Mouse (Mus musculus): ENCODE data around the gene Acad12. TPM values are rescaled to one million over a fixed set of nuclear protein-coding genes. Genes with fewer than 3 reads are reported as not detected.
A peak's percentile ranks its signal among the peaks of the same experiment; 100 is the strongest.
"Not testable (repeated sequence)": the region's sequence is repeated elsewhere in the genome, so short reads cannot be mapped to it uniquely, and the experiment has no call there.

Acad12 gene
- polyA plus RNA-seq, 1 experiment from 2014 or later = 2.5 TPM

GRCm38 (mm10) chr5:121632804-121633203, 14.1 kb upstream of the Acad12 start:
- no peak overlapping the region for H3K4me2 ChIP-seq (ENCODE audit: low read depth, severe bottlenecking)
- WGBS = 47% methylated on average over 3 of the region's 3 CpGs
- no peak overlapping the region for H3K9ac ChIP-seq (ENCODE audit: low read length)
- no peaks in the 10 kb centered on the region for H3K27me3 ChIP-seq (ENCODE audit: control insufficient read depth, insufficient read depth, low read length)
- H3K27ac ChIP-seq (replicated peaks; ENCODE audit: low read depth, low read length) = no peak overlapping the region
- DNase-seq (ENCODE audit: low spot score) = no peak
- H3K4me1 ChIP-seq (ENCODE audit: control insufficient read depth, insufficient read depth, low read length) = no peaks in the 10 kb centered on the region
- no peaks in the 10 kb centered on the region for H3K9me3 ChIP-seq (ENCODE audit: control insufficient read depth, low read length)
- H3K4me3 ChIP-seq (ENCODE audit: low read depth, low read length) = no peak overlapping the region
- H3K36me3 ChIP-seq (ENCODE audit: control insufficient read depth, insufficient read depth, low read length) = no peaks in the 10 kb centered on the region
- no peak for ATAC-seq (ENCODE audit: insufficient number of reproducible peaks, low FRiP score, low TSS enrichment, low read depth)

DNA sequence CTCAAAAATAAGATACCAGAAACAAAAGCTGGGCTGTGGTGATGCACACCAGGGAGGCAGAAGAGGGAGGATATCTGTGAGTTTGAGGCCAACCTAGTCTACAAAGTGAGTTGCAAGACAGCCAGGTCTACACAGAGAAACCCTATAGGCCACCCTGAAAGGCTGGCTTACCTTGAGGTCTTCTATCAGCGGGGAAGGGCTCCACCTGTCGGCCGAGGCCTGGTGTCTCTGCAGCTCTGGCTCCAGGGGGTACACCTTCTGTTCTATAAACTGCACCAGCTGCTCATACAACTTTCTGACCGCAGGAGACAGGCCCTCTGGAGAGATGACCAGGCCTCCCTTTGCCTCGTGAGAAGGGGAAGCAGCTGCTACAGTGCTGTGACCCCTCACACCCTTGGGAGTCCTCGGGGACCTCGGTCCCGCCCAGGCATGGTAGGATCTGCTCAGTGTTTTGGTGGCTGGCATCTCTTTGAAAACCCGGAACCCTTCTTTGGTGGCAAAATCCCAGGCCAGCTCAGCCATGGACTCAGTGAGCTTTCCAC, 12.4 kb upstream of the Acad12 start:
- DNase-seq (ENCODE audit: low spot score); H3K4me2 ChIP-seq (ENCODE audit: low read depth, severe bottlenecking); H3K36me3 ChIP-seq (ENCODE audit: control insufficient read depth, insufficient read depth, low read length); H3K27ac ChIP-seq (replicated peaks; ENCODE audit: low read depth, low read length); H3K9ac ChIP-seq (ENCODE audit: low read length); H3K4me3 ChIP-seq (ENCODE audit: low read depth, low read length); H3K27me3 ChIP-seq (ENCODE audit: control insufficient read depth, insufficient read depth, low read length); ATAC-seq (ENCODE audit: insufficient number of reproducible peaks, low FRiP score, low TSS enrichment, low read depth); H3K4me1 ChIP-seq (ENCODE audit: control insufficient read depth, insufficient read depth, low read length); H3K9me3 ChIP-seq (ENCODE audit: control insufficient read depth, low read length): not testable (repeated sequence)
- WGBS = 63% methylated on average over 9 of the region's 9 CpGs

- no peaks in the 10 kb centered on the region for H3K9me3 ChIP-seq (ENCODE audit: control insufficient read depth, low read length)
- DNase-seq (ENCODE audit: low spot score) (peak; percentile 80), ATAC-seq (ENCODE audit: insufficient number of reproducible peaks, low FRiP score, low TSS enrichment, low read depth) (no peak)
- H3K27ac ChIP-seq (replicated peaks; ENCODE audit: low read depth, low read length) = no peak overlapping the region
- H3K4me2 ChIP-seq (ENCODE audit: low read depth, severe bottlenecking) = no peak overlapping the region
- no peak overlapping the region for H3K9ac ChIP-seq (ENCODE audit: low read length)
- H3K36me3 ChIP-seq (ENCODE audit: control insufficient read depth, insufficient read depth, low read length) = no peaks in the 10 kb centered on the region
- 0% methylated on average over 1 of the region's 1 CpGs for WGBS
- no peak overlapping the region for H3K4me3 ChIP-seq (ENCODE audit: low read depth, low read length)
- H3K4me1 ChIP-seq (ENCODE audit: control insufficient read depth, insufficient read depth, low read length) = no peaks in the 10 kb centered on the region
- H3K27me3 ChIP-seq (ENCODE audit: control insufficient read depth, insufficient read depth, low read length) = no peaks in the 10 kb centered on the region
Measured at GRCm38 (mm10) chr5:121627871-121628270, 9.1 kb upstream of the Acad12 start.

- WGBS = 89% methylated on average over 3 of the region's 3 CpGs
- DNase-seq (ENCODE audit: low spot score) = no peak
- H3K4me2 ChIP-seq (ENCODE audit: low read depth, severe bottlenecking) = no peak overlapping the region
Measured at GRCm38 (mm10) chr5:121623241-121623640, 4.5 kb upstream of the Acad12 start.

DNA sequence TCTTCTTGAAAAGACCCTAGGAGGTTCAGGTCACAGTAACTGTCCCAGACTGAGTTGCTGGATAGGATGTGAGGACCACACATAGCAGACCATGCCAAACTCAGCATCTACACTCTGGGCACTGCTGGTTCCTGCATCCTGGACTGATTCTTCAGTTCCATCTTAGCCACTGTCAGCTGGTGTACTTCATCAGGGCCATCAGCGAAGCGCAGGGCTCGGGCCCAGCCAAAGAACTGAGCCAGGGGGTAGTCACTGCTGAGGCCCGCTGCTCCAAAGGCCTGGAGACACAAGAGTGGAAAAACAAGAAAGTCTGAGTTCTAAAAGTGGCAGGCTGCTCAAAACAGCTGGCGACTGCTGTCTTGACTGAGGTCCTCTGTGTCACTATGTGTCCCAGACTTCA, 2.4 kb upstream of the Acad12 start:
- H3K4me1 ChIP-seq (ENCODE audit: control insufficient read depth, insufficient read depth, low read length) = peaks cover 5% of the 10 kb centered on the region
- WGBS = 98% methylated on average over 5 of the region's 5 CpGs
- H3K9ac ChIP-seq (ENCODE audit: low read length) = no peak overlapping the region
- no peak overlapping the region for H3K4me2 ChIP-seq (ENCODE audit: low read depth, severe bottlenecking)
- DNase-seq (ENCODE audit: low spot score) (no peak), ATAC-seq (ENCODE audit: insufficient number of reproducible peaks, low FRiP score, low TSS enrichment, low read depth) (no peak)
- H3K27me3 ChIP-seq (ENCODE audit: control insufficient read depth, insufficient read depth, low read length) = no peaks in the 10 kb centered on the region
- H3K36me3 ChIP-seq (ENCODE audit: control insufficient read depth, insufficient read depth, low read length) = no peaks in the 10 kb centered on the region; the same call in 1 of the 2 replicates
- H3K27ac ChIP-seq (replicated peaks; ENCODE audit: low read depth, low read length) = no peak overlapping the region
- H3K9me3 ChIP-seq (ENCODE audit: control insufficient read depth, low read length) = no peaks in the 10 kb centered on the region
- no peak overlapping the region for H3K4me3 ChIP-seq (ENCODE audit: low read depth, low read length)

More at GRCm38 (mm10) chr5:121623241-121623640, 4.5 kb upstream of the Acad12 start:
- Histone ChIP-seq H3K27me3 (ENCODE audit: control insufficient read depth, insufficient read depth, low read length) (no peaks in the 10 kb centered on the region), H3K9me3 (ENCODE audit: control insufficient read depth, low read length) (no peaks in the 10 kb centered on the region), H3K27ac (replicated peaks; ENCODE audit: low read depth, low read length) (no peak overlapping the region), H3K36me3 (ENCODE audit: control insufficient read depth, insufficient read depth, low read length) (no peaks in the 10 kb centered on the region; the same call in 1 of the 2 replicates), H3K4me3 (ENCODE audit: low read depth, low read length) (no peak overlapping the region), H3K4me1 (ENCODE audit: control insufficient read depth, insufficient read depth, low read length) (peaks cover 5% of the 10 kb centered on the region), H3K9ac (ENCODE audit: low read length) (no peak overlapping the region)
- ATAC-seq (ENCODE audit: insufficient number of reproducible peaks, low FRiP score, low TSS enrichment, low read depth) = no peak

DNA sequence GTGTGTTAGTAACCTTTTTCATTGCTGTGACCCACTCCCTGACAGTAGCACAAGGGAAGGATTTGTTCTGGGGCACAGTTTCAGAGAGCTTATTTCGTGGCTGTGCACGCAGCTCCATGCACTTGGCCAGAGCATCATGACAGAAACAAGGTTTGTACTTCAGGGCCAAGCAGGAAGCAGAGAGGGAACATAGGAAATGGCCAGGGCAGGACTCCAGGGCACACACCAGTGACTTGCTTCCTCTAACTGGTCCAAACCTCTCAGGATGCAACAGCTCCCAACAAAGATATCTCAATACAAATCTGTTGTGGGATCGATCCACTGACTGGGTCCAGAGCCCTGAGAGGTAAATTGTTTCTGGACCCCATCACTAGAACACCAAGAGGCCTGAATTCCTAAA, 3.8 kb downstream of the Acad12 start:
- H3K36me3 ChIP-seq (ENCODE audit: control insufficient read depth, insufficient read depth, low read length); H3K27ac ChIP-seq (replicated peaks; ENCODE audit: low read depth, low read length); H3K4me1 ChIP-seq (ENCODE audit: control insufficient read depth, insufficient read depth, low read length); H3K27me3 ChIP-seq (ENCODE audit: control insufficient read depth, insufficient read depth, low read length); H3K4me3 ChIP-seq (ENCODE audit: low read depth, low read length); DNase-seq (ENCODE audit: low spot score); ATAC-seq (ENCODE audit: insufficient number of reproducible peaks, low FRiP score, low TSS enrichment, low read depth); H3K9me3 ChIP-seq (ENCODE audit: control insufficient read depth, low read length); H3K4me2 ChIP-seq (ENCODE audit: low read depth, severe bottlenecking); H3K9ac ChIP-seq (ENCODE audit: low read length): not testable (repeated sequence)
- 88% methylated on average over 3 of the region's 3 CpGs for WGBS

DNA sequence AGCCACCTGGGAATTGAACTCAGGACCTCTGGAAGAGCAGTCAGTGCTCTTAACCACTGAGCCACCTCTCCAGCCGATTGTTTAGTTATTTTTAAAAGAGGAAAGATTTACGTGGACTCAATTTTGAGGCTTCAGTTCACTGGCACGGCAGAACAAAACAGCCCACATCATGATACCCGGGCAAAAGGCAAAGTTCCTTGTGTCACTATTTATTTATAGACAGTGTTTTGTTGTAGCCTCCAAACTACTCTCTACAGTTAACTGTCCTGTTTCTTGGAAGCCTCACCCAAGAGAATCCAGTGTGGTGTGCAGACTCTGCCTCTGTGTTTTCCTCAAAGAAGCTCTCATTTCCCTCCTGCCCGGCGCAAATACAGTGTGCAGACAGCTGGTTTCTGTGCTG, 6.7 kb downstream of the Acad12 start:
- 87% methylated on average over 6 of the region's 6 CpGs for WGBS
- no peaks in the 10 kb centered on the region for H3K27me3 ChIP-seq (ENCODE audit: control insufficient read depth, insufficient read depth, low read length)
- H3K9ac ChIP-seq (ENCODE audit: low read length) = no peak overlapping the region
- H3K4me2 ChIP-seq (ENCODE audit: low read depth, severe bottlenecking) = no peak overlapping the region
- no peak for ATAC-seq (ENCODE audit: insufficient number of reproducible peaks, low FRiP score, low TSS enrichment, low read depth)
- no peaks in the 10 kb centered on the region for H3K36me3 ChIP-seq (ENCODE audit: control insufficient read depth, insufficient read depth, low read length)
- H3K9me3 ChIP-seq (ENCODE audit: control insufficient read depth, low read length) = no peaks in the 10 kb centered on the region
- H3K27ac ChIP-seq (replicated peaks; ENCODE audit: low read depth, low read length) = no peak overlapping the region
- H3K4me3 ChIP-seq (ENCODE audit: low read depth, low read length) = no peak overlapping the region
- no peaks in the 10 kb centered on the region for H3K4me1 ChIP-seq (ENCODE audit: control insufficient read depth, insufficient read depth, low read length)
- DNase-seq (ENCODE audit: low spot score) = no peak

DNA sequence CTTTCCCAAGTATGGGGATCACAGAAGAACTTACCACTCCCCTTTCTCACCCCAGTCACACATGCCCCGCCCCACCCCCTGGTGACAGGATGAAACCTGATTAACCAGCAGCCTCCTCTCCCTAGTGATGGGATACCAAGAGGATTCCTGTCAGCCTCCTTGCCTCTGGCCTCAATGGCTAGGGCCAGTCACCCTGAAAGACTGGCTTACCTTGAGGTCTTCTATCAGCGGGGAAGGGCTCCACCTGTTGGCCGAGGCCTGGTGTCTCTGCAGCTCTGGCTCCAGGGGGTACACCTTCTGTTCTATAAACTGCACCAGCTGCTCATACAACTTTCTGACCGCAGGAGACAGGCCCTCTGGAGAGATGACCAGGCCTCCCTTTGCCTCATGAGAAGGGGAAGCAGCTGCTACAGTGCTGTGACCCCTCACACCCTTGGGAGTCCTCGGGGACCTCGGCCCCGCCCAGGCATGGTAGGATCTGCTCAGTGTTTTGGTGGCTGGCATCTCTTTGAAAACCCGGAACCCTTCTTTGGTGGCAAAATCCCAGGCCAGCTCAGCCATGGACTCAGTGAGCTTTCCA, 9.1 kb downstream of the Acad12 start:
- not testable (repeated sequence) for H3K27ac ChIP-seq (replicated peaks; ENCODE audit: low read depth, low read length); H3K4me2 ChIP-seq (ENCODE audit: low read depth, severe bottlenecking); ATAC-seq (ENCODE audit: insufficient number of reproducible peaks, low FRiP score, low TSS enrichment, low read depth); H3K4me3 ChIP-seq (ENCODE audit: low read depth, low read length); H3K9ac ChIP-seq (ENCODE audit: low read length); DNase-seq (ENCODE audit: low spot score); H3K36me3 ChIP-seq (ENCODE audit: control insufficient read depth, insufficient read depth, low read length); H3K9me3 ChIP-seq (ENCODE audit: control insufficient read depth, low read length); H3K27me3 ChIP-seq (ENCODE audit: control insufficient read depth, insufficient read depth, low read length); H3K4me1 ChIP-seq (ENCODE audit: control insufficient read depth, insufficient read depth, low read length)
- 48% methylated on average over 8 of the region's 8 CpGs for WGBS

GRCm38 (mm10) chr5:121606151-121606550, 12.6 kb downstream of the Acad12 start:
- DNase-seq (ENCODE audit: low spot score) (peak; percentile 84), ATAC-seq (ENCODE audit: insufficient number of reproducible peaks, low FRiP score, low TSS enrichment, low read depth) (no peak)
- Histone ChIP-seq H3K4me2 (ENCODE audit: low read depth, severe bottlenecking) (no peak overlapping the region), H3K27ac (replicated peaks; ENCODE audit: low read depth, low read length) (no peak overlapping the region), H3K4me3 (ENCODE audit: low read depth, low read length) (no peak overlapping the region), H3K27me3 (ENCODE audit: control insufficient read depth, insufficient read depth, low read length) (no peaks in the 10 kb centered on the region), H3K9me3 (ENCODE audit: control insufficient read depth, low read length) (no peaks in the 10 kb centered on the region), H3K9ac (ENCODE audit: low read length) (no peak overlapping the region), H3K36me3 (ENCODE audit: control insufficient read depth, insufficient read depth, low read length) (no peaks in the 10 kb centered on the region), H3K4me1 (ENCODE audit: control insufficient read depth, insufficient read depth, low read length) (no peaks in the 10 kb centered on the region)
- WGBS = 3% methylated on average over 2 of the region's 2 CpGs
